Mouse (Mus musculus): ENCODE measurements at regions not wholly inside any gene's neighbourhood (a gene's known extent, or its start where the extent isn't known, plus 50 kb on each side); places are given as distances from the start of the nearest gene placed in this dataset.
A peak's percentile ranks its signal among the peaks of the same experiment; 100 is the strongest.

DNA sequence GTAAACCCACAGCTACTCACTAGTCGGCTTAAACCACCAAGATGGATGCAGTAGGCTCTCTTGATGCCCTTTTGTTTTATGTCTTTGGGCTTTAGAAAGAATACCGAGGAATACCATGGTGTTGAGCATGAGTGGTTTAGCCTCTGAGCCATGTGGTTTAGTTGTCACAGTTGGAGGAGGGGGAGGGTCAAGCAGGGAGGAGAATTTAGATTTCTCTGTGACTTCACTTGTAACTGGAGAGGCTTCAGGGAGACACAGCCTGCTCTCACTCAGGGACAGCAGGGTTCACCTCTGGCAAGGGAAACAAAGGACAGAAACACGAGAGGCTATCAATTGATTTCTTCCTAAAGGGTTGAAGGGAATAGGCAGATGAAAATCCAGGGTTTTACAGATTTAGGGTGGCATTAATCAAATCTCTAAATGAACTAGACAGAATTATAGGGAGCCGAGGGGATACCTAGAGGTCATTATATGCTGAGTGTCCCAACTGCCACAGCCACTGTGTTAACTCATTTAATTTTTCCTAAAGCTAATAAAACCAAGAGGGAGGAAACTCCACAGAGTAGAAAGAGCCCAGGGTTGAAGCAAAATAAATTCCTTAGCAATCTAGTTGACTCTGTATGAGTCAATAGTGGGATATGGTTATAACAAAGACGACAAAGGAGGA, 2113.7 kb upstream of the 5930422O12Rik start:
- no peak for DNase-seq (ENCODE audit: low spot score in 2 of 2)
- intact Hi-C loops (cut with DNase I): no loop called here

DNA sequence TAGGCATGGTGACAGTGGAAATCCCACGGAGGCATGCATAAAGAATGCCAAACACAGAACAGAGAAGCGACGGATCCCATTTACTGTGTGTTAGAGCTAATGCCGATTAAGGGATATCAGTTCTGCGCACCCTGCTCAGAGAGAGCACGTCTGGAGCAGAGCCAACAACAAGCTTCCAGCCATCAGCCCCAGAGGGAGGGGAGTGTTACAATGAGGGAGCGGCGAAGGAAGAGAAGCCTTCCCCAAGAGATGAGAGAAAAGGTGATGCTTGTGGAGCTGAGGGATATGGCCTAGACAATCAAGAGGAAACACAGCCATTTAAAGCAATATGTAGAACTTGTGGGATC, 2113.2 kb upstream of the 5930422O12Rik start:
- DNase-seq (ENCODE audit: low spot score in 2 of 2): no peak
- intact Hi-C loops (cut with DNase I): no loop called here

DNA sequence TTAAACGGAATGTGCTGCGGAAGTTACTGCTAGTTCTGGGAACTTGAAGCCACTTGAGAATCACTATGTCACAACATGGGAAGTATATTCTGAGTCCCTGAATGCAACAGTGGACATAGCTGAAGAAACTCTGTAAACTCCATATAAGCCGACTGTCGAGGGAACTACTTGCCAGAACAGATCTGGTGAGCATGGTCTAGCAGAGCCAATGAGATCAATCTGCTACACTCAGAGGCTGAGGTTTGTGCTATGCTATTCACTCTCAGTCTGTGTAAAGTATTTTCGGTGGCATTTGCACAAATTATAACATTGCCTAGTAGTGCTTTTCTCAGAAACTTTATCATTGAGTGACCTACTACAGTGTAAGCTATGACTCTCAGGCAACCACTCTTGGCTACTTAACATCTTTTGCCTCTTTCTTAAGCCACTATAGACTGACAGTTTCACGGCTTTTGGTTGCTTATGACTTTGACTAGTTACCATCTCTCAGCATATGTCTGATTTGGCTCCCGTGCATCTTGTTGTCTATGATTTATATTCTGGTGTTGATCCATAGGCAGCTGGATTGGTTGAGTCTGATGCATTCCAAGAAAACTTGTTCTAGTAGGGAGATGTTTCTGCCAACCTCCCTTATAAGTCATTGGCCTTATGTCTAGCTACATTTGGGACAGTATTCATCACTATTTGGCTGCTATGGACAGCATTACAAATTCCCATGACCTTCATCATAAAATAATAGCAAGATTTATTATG, 2094.8 kb upstream of the 5930422O12Rik start:
- no peak for DNase-seq (ENCODE audit: low spot score in 2 of 2)
- intact Hi-C loops (cut with DNase I): no loop called here

DNA sequence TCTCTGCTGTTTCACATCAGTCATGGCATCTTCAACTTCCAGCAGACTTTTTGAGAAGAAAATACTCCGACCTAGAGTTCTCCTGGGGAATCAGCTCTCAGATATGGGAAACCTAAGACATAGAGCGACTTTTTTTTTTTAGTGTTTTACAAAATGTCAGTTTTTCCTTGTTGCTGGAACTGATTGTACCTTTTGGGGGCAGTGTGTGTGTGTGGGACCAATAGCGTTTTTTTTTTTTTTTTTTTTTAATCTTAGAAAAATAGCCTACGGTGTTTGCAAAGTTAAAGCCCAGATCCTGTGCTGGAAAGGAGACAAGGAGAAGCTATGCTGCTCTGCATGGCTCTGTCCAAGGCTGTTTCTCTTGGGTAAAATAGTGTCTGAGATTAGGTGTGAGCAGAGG, 2080.0 kb upstream of the 5930422O12Rik start:
- DNase-seq (ENCODE audit: low spot score in 2 of 2): no peak
- intact Hi-C loops (cut with DNase I): no loop called here

DNA sequence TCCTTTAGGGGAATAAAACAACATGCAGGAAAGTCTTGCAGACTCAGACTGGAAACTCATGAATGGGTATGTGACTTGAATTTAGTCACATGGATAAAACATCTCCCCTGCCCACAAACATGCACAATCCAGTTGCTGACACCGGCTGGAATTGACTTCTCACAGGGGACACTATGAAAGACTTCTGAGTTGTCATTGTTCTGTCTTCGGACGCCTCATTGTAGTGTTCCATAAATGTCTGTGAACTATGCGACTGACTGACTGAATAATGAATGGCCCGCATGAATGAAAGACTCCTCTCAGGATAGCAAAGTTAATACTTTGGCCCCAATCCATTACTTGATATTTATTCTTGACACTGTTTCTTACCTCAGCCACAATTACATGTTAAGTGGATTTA, 2058.9 kb upstream of the 5930422O12Rik start:
- intact Hi-C loops (cut with DNase I): loop anchor here (5.0 kb wide), 1 partner anchor 633 kb away; no protein-coding TSS in a partner anchor
- DNase-seq (ENCODE audit: low spot score in 2 of 2): no peak

DNA sequence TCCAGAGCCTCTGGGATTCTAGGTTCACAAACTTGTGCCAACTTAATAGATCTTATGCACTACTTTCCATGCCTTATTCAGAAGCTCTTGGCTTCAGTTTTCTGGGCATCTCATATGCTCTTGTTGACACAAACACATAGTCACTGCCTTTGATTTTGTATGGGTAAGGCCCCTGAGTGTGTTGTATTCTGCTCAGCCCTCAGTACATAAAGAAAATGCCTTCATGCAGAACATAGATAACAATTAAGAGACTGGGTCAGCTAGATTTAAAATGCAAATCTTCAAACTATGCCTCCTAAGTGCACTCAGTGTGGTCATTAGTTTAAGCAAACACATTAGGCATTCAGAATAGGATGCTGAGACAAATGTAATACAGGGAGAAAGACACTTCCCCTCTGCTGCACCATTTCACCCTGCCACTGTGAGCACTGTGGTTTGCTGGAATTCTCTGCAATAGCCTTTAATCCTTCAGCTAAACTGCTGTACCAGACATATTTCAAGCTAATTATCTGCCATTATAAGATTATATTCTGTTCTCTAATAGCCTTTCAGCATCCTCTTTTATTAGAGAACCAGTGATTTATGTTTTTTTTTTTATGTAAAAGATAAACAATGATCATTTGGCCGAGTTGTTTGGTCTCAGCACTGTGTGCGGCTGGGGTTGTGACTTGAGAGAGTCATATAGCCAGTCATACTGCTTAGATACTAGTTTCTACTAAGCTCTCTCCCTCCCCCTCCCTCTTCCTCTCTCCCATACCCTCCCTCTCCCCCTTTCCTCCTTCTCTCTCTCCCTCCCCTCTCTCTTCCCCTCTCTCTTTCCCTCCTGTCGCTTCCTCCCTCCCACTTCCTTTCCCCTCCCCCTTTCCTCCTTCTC, 2058.1 kb upstream of the 5930422O12Rik start:
- DNase-seq (ENCODE audit: low spot score in 2 of 2): no peak
- intact Hi-C loops (cut with DNase I): loop anchor here (5.0 kb wide), 1 partner anchor 632 kb away; no protein-coding TSS in a partner anchor

DNA sequence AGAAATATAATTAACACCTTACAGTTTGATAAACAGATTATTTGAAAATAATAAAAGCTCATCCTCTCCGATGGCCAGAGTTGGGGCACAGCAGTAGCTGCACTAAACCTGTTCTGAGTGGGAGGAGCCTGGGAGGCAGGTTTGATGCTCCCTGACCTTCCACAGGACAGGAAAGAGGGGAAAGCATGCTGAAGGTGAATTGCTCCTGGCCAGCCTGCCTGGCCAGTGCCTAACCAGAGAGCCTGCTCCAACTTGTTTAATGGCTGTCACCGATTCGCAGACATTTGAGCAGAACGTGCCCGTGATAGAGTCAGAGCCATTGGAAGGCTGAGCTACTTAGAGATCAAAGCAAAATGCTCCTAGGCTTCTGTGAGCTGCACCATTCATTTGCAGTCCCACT, 2056.9 kb upstream of the 5930422O12Rik start:
- intact Hi-C loops (cut with DNase I): loop anchor here (5.0 kb wide), 1 partner anchor 631 kb away; no protein-coding TSS in a partner anchor
- DNase-seq (ENCODE audit: low spot score in 2 of 2): no peak

DNA sequence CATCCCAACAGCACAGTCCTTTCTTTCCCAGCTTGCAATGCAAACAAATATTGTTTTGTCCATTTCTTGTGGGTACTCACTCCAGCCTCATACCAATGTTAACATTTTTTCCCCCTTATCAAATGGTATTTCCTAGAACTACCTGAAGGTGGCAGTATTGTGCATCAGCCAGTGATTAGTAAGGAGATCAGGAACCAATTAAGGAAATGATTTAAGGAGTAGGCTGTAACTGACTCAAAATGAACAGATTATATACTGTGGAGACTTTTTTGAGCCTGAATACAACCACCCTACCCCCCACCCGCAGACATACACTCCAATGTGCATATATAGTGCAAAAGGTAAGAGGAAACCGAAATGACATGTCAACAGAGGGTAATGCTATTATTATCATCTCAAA, 2056.1 kb upstream of the 5930422O12Rik start:
- intact Hi-C loops (cut with DNase I): loop anchor here (5.0 kb wide), 1 partner anchor 630 kb away; no protein-coding TSS in a partner anchor
- DNase-seq (ENCODE audit: low spot score in 2 of 2): peak in 1 of 2 experiments; percentile 7

DNA sequence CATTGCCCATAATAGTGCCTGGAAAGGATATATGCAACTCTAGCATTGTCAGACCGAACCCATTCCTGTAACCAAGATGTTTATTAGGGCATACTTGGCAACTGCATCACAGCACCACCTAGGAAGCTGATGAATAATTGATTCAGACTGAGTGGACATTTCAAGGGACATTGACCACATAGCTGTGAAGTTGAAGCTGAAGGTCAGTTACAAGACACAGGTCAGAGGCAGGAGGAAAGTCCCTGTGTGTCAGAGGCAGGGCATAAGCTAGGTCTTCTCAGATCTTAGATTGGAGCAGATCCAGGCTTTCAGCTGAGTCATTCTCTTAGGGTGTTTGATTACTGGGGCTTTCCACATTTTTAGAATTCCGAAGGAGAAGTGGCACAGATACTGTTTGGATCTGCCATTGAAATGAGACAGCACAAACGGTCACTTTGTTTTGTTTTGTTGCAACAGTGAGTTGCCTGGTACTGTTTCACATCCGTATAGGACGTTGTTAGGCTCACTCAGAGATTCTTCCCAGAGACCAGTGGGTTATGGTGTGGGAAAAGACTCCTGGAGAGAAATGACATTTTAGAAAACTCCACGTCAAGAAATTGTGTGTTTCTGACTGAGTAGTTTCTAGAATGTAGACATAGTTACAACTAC, 2055.2 kb upstream of the 5930422O12Rik start:
- intact Hi-C loops (cut with DNase I): loop anchor here (5.0 kb wide), 1 partner anchor 629 kb away; no protein-coding TSS in a partner anchor

DNA sequence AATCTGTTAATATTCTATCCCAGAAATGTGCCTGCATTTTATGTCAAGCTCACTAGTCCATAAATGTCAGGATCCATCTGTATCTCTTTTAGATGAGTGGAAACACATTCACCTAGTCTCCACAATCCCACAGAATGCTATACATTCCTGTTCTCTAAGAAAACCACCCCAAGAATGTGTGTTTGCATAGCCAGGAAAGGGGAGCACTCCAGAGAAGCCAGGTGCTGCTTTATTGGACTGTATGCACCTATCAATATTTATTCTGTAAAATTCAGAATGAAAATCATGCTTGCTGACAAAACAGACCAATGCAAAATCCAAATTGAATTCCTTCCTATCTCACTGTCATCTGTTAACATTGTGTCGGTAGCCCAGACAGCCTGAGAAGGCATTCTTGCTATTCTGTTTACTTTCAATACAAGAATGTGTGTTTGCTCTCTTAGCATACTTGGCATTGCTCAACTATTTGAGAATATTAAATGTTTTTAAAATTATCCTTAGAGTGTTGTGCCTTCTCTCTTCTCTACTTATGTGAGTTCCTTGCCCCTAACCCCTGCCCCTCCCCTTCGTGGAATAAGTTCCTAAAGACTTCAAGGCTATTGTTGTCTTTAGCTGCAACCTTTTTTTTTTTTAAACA, 2050.7 kb upstream of the 5930422O12Rik start:
- intact Hi-C loops (cut with DNase I): no loop called here
- DNase-seq (ENCODE audit: low spot score in 2 of 2): no peak

More for the DNA sequence above, 2055.2 kb upstream of the 5930422O12Rik start:
- DNase-seq (ENCODE audit: low spot score in 2 of 2): peak in 1 of 2 experiments; percentile 2

DNA sequence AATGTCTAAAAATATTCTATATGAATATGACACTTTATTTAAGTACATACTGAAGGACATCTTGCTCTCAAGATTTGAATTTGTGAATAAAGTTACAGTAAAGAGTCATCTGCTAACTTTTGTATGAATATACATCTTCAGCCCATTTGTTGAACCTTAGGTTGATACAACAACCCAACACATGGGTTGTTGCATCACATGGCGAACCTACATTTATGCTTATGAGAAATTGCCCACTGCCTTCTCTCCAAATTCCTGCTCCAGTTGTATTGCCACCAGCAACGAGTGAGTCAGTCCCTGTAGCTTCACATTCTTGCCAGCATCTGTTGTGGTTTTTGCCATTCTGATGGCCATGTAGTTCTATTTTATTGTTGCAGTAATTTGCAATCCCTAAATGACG, 2023.7 kb upstream of the 5930422O12Rik start:
- intact Hi-C loops (cut with DNase I): no loop called here

DNA sequence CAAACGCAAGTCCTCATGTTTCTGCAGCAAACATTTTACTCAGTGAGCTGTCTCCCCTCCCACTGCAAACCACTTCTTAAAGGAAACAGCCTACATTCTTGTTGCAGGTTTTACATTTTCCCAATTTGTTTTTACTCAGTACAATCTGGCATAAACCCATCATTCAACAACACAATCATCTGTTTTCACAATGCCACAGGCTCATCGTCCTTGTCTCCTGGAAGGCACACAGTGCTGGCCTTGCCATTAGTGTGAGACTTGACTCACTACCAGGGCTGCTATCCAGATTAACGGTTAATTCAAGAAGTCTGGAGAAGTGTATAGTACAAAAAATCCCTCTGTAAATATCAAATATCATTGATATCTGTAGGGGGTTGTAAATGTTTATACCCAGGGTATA, 2006.3 kb upstream of the 5930422O12Rik start:
- intact Hi-C loops (cut with DNase I): no loop called here
- DNase-seq (ENCODE audit: low spot score in 2 of 2): no peak

More for the DNA sequence above, 2023.7 kb upstream of the 5930422O12Rik start:
- DNase-seq (ENCODE audit: low spot score in 2 of 2): no peak

DNA sequence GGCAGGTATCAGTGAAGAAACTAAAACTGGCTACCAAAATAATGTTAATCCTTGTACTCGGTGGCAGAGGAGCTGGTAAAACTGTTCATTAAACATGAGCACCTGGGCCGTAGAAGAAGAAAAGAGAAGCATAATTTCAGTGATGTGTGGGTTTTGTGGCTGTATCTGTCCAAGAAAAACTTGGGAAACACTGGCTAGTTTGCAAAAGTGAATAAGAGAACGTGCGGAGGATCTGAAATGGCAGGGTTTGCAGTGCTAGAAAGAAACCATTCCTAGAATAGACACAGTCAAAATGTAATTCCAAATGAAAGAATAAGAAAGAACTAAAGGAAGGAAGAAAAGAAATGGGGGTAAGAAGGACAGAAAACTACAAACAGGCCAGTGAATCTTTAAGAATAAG, 2000.8 kb upstream of the 5930422O12Rik start:
- intact Hi-C loops (cut with DNase I): no loop called here
- DNase-seq (ENCODE audit: low spot score in 2 of 2): peak; percentile 7 to 75

DNA sequence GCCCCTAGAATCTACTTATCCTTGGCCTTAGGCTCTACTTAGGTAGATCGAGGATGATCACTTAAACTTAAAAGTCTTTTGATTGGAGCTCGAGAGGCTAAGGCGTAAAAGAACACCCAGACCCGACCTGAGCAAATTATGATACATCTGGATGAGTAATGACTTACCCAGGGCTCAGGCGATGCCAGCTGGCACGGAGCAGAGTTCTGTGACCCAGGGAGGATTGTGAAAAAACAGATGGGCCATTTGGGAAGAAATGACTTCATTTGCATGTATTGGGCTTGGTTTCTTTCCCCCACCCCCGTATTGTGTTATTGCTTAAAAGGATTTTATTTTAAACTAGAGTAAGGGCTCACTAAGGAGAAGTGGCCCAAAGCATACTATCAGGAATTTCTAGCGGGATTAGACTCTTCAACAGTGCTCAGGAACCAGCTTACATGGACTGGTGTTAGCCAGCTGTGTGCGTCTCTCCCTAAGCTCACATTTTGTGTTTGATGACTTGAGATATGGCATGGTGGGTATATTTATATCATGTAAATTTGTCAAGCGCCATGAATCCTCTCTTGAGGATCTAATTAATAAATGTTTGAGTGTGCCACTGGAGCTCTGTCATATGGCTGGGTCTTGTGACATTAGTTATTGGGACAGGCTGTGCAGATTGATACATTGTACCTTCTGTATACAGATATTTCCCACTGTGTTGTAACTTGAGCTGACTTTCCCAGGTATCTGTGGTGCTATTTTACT, 1991.9 kb upstream of the 5930422O12Rik start:
- DNase-seq (ENCODE audit: low spot score in 2 of 2): no peak

DNA sequence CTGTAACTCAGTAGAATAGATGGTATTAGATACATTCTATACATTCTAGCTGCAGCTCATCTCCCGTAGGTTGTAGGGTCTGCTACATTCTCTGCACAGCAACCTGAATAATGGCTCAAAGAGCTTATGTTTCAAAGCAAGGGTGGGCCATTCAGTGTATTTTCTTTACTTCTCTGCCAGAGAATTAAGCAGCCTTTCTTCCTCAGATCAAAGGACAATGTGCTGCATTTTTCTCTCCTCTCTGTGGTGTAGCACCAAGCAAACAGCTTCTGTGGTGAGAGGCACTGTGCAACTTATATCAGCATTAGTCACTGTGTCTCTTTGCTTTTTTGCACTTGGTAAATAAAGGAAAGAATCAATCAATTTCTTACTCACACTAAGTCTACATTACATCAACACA, 1983.7 kb upstream of the 5930422O12Rik start:
- intact Hi-C loops (cut with DNase I): no loop called here
- no peak for DNase-seq (ENCODE audit: low spot score in 2 of 2)

More for the DNA sequence above, 1991.9 kb upstream of the 5930422O12Rik start:
- intact Hi-C loops (cut with DNase I): no loop called here

DNA sequence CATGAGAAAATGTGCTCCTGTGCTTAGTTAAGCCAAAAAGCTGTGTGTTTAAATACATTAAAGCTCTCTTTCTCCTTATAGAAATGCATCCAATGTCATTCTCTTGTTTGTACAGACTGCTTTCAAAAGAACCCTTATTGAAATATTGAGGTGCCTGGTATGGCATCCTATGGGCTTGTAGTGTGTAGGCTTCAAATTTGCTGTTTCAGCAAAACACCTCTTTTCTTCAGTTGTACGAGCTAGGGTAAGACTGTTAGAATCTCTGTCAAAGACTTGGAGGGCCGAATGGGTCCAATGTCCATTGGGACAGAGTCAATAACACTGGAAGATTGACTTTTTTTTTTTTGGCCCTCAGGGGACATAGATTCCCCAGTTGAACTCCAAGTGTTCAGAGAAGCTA, 1980.5 kb upstream of the 5930422O12Rik start:
- intact Hi-C loops (cut with DNase I): no loop called here
- no peak for DNase-seq (ENCODE audit: low spot score in 2 of 2)

DNA sequence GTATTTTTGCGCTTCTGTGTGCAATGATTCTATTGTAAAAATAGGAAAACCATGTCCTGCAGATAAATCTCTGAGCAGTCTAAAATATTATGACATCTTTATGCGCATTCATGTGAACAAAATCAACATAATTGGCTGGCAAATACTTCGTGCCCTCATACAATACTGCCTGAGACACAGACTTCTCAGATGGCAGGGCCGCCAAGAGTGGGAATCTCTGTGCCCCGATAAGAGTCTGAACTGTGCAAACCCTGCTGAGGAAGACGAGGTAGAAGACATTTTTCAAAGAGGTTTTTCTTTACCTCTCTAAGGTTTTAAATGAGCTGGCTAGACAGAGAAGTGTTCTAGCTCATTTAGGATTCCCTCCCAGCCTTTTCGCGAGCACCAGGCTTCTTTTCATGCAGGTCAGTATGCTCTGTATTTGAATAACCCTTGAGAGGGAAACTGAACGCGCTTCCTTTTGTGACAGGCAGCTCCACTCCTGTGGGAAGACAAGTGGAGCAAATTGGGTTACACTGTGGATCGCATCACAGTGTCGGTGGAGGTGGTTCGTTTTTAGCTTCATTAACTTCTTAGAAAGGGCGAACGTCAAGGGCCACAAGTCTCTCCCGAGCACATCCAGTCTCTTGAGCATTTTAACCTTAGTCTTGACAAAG, 1973.6 kb upstream of the 5930422O12Rik start:
- no peak for DNase-seq (ENCODE audit: low spot score in 2 of 2)
- intact Hi-C loops (cut with DNase I): no loop called here

DNA sequence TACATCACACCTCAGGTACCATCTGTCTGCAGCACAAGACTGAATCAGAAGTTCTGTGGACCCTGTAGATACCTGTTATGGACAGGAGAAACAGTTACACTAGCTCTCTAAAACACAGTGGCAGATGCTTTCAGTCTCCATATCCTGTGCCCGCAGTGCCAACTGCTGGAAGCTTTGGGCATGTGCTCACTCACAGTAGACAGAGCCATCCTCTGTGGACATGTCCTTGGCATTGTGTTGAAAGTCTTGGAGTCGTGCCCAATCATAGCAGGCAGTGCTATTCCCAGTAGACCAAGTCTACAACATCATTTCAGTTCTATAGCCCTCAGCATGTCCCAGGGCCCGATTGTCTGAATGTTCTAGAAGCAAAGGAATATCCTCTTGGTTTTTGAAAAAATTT, 1968.2 kb upstream of the 5930422O12Rik start:
- intact Hi-C loops (cut with DNase I): loop anchor here (5.0 kb wide), 1 partner anchor 163 kb away; no protein-coding TSS in a partner anchor

More for the DNA sequence above, 1968.2 kb upstream of the 5930422O12Rik start:
- peak in 1 of 2 experiments; percentile 13 for DNase-seq (ENCODE audit: low spot score in 2 of 2)
